Mouse (Mus musculus): ENCODE data around the gene Tmc3. TPM values are rescaled to one million over a fixed set of nuclear protein-coding genes. Genes with fewer than 3 reads are reported as not detected.

Gene Tmc3
- under 1 TPM; 0.12 to 0.17 TPM for total RNA-seq (2021)
- 0.08 and 0.26 TPM in 2 replicates for polyA plus RNA-seq (2012; rRNA removed)
- long read RNA-seq, result 0 reads

DNA sequence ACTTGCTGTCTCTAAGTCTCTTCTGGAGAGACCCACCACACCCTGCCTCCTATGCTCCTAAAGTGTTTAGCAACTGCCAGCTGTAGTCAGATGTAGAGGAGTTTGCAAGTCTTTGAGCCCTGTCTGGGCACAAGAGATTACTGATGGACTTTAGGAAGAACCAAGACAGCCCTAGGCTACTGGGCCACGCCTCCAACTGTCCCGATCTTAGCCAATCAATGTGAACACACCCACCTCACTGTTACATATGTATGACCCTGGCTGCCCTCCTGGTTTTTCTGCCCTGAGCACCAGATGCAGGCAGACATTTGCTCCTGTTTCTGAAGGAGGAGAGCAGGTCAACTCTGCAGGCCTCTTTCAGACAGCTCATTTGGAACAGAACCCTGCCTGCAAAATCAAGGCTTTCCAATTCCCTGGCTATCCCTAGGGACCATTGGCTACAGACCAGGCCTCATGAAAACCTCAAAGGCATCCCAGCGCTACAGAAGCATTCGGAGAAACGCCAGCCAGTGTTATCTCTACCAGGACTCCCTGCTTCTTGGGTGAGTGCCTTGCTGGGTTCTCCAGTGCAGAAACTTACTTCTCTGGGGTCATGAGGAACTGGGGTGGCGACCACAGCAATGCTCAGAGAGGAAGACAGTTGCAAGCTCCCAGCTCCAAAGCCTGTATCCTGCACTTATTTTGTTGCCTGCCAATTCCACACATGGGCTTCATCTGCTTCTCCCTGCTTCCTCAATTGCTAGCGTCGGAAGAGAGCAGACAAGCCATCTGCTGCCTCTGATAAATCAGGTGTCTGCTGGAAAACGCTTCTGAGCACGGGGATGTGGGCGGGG, at the start of gene Tmc3:
TSS of gene Tmc3 (plus strand) at position 289 of the 833 bp plus-strand sequence.
- peak; percentile 31 for DNase-seq

DNA sequence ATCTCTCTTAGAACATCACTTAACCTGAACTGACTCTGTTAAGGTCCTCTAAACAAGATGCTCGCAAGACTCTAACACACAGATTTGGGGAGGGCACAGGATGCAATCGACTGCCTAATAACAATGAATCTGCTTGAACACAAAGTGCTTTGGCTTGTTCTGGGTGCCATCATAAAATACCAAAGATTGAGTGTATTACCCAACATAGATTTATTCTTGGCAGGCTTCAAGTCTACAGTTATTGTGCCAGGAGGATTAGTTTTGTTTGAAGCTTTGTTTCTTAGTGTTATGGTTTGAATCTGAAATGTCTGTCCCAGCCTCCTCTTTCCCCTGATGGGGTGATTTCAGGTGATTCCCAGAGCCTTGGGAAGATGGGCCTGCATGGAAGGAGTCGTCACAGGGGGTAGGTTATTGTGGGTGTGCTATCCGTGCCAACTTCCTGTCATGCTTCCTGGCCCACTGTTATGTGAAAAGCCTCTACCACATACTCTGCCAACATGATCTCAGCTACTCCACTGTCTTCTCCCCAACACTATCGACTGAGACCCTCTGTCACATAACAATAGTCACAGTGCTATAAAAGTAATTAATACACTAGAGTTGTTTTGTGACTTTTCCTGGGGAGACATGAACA, 43.1 kb upstream of the Tmc3 start:
- DNase-seq, result no peak

DNA sequence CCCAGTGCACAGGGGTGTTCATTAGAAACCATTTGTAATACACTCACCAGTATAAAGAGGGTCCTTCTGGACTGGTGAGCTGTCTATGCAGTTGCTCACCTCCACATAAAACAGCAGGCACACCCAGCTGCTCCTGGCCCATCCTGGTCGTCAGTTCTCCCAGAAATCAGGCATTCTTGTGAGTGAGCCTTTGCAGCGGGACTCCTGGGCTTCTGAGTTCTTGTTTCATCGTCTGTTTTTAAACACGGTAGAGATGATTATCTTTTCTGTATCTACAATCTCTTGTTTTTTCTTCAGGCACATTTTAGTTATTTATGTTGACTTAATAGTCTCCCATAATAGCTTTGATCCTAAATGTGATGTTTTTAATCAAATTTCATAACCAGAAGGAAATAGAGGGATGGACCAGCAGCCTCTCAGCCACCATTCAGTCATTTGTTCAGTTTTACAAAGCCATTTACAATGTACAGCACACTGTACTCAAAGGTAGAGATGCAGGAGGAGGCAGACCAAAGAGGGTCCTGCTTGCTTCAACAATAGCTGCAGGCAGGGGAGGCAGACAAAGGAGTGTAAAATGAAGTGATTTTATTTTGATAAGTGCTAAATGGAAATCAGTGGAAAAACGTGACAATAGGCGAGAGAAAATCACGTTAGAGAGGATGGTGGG, 35.9 kb upstream of the Tmc3 start:
- DNase-seq, result no peak

DNA sequence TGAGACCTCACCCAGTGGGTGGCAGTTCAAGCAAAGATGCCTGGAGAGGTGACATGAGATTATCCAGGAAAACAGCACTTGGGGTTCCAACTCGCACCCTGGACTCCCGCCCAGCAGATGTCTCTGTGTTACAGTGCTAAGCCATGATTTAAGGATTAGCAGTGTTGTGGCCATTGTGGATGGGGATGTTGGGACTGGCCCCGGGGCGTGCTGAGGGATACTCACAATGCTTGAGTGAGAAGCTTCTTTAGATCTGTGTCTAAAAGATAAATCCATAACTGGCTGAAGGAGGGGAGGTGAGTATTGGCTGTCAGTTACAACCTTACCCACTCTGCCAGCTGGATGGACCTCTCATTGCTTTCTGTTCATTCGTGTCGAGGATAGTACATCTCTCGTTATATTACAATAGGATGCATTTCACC, 35.4 kb upstream of the Tmc3 start:
- no peak for DNase-seq

DNA sequence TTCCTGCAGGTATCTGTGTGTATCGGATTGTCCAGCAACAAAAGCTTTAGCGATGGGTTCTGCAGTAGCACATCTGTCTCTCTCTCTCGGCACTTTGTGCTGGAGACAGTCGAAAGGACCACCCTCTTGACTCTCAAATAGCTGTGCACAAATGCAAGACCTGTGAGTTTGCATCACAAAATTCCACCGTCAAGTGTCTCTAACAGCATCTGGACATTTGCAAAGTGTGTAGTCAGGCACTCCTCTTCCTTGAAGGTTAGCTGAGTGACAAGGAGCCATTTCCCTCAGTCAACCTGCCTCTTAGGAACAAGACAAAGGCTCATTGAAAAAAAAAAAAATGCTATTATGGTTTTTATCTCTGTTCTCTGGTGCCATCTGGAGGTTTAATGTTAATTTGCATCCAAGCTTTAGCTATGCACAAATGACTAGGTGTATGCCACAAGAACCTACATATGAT, 34.7 kb upstream of the Tmc3 start:
- no peak for DNase-seq

DNA sequence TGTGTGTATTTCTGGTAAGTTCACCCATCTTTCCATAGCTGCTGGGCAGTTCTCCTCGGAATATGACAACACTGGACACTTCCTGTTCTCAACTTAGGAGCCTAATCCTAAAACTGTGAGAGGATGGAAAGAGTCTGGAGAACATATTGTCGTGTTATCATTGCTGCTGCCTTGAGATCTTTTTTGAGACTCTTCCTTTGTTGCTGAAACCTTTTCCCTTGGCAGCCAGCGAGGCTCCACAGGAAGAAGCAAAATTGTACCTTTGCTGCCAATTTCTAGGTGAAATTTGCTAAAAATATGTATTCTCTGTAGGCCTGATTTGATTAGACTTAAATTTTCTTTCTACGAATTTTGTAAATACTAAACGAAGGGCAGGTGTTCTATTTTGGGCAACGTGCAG, 30.2 kb upstream of the Tmc3 start:
- no peak for DNase-seq

DNA sequence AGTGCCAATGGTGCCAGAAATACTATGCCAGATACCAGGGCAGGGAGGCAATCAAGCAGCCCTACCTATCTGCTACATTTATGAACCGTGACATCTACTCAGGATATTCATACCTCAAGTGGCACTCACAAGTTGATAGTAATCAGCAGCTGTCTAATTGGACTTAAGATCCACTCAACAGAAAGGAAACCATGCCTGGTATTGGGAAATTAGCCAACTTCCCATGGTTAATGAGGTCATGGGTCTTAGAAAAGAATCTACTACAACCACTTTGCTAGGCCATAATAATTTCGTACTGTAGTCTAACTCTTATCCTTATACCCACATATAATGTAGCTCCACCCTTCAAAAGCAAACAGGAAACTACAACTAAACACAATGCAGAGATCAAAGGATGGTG, 28.2 kb upstream of the Tmc3 start:
- no peak for DNase-seq

DNA sequence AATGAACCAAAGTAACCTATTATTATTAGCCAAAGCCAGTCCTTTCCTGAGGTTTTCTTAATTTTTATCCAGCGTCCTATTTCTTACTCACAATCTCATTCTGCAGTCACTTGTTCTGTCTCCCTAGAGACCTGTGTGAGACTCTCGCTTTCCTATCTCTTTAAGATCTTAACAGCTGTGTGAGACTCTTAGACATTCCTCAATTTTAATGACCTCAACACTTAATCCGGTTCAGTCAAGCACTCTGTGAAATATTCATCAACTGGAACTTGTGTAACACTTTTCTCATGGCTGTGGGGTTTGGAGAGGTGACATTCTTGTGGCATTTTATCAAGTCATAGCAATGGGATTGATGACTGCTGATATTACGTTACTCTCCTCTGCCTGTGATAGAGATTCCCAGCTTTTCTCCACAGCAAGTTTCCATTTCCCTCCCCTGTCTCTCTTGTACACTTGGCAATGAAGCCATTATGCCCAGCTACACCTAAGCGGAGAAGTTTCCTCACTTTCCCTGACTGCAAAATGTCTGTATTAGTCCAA, 25.9 kb upstream of the Tmc3 start:
- DNase-seq, result no peak

DNA sequence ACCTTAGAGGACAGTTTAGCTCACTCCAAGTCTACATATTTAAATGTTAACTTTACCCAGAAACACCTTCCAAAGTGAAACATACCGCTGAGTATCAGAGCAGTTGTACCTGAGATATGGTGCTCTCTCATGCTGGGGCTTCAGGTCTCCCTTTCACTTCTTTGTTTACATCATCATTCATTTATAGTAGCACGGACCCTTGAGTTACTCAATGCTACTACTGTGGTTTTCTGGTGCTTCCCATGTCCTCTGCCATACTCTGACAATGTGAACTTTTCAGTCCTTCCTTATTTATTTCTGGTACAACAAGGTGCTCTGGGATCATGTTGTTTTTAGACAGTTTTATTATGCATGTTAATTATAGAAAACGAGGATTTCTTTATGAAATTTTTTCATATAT, 25.2 kb upstream of the Tmc3 start:
- DNase-seq, result no peak

DNA sequence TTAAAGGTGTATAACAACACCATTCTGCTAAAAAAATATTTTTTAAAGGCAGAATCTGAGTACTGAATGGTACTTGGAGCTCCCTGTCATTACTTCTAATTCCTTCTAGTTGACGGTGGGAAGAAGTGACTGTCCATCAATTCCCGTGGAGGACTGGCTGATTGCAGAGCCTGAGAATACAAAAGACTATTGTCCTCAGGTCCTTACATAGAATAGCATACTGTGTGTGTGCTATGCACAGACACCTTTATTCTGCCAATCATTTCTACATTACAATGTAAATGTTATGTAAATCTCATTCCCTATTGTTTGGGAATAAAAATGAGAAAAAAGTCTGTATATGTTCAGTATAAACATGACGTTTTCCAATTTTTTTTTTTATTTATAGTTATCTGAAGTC, 22.9 kb upstream of the Tmc3 start:
- DNase-seq, result no peak

DNA sequence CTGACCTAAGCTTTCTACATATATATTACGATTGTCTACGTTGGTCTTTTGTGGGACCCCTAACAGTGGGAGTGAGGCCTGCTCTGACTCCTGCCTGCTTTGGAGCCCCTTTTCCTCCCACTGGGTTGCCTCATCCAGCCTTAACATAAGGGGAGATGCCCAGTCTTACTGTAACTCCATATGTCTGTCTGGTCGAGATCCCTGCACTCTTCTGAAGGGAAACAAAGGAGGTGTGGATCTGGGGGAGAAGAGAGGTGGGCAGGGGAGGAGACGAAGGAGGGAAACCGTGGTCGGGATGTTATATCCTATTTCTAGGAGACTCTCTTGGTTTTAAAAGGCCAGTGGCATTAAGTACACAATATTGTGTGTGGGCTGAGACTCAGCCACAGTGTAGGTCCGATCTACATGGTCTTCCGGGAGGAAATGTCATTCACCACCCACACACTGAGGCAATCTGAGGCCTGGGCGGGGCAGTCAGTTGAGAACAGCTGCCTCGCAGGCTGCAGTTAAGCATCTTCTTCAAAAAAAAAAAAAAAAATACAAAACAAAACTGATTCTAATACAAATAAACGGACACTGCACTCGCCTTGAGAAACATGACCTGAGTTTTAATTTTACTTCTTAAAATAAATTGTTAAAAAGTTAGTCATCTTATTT, 20.0 kb upstream of the Tmc3 start:
- peak; percentile 21 for DNase-seq

DNA sequence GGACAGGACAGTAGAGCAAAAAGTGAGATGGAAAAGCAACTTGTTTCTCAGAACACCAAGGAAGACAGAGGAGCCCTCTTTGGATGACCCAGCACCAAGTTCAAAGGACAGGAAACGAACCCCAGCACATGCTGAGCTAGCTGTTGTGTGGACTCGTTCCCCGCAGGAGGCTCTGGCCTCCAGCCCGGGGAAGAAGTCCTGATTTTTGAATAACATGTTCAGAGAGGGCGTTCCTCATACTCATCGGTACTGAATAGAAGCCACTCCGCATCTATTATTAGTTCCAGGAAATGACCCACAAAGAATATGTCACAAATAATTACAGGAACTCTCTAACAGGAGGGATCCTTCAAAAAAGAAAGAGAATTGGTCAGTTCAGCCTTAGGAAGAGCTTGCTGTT, 18.8 kb upstream of the Tmc3 start:
- peak; percentile 22 for DNase-seq

DNA sequence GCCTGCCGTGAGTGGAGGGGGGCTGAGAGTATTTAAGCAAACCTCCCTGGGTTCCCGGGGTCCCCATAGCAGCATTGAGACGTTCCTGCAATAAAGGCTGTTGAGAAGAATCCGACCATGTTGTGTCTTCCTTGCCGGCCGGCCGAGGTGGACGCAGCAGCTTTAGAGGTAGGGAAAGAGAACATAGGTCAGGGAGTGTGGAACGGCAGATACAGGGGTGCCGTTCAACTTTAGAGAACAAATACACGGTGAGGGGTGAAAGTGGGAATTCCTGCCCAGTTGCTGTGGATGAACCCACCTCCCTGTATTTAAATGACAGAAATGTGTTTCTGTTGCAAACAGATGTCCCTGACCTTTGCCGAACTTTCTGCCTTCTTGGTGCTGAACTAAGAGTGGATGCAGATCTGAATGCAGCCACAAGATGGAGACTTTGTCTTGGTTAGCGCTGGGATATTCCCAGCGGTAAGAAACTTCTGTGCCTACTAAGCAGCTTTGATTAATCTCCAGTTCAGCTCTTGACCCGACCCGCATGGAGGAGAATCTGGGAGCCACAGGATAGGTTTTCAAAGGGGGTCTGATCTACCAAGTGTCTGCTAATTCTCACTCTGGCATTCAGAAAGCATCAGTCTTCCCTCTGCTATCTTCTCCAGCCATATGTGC, 16.8 kb upstream of the Tmc3 start:
- peak; percentile 41 for DNase-seq

DNA sequence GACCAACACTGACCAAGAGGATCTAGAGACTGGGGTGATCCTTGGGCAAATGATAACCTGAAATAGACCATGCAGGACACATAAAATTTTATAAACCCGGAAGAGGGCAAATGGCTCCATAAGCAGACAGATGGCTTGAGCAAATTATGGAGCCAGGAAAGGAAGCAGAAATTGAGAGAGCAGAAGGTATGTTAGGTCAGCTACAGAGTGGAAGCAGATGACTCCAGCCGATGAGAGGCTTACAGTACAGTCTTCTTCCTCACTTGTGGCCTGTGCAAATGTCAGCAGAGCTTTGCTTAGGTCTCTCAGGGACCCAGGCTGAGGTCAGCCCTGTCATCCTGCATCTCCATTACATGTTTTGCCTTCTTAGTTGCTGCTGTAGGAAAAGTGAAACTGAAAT, 15.9 kb upstream of the Tmc3 start:
- no peak for DNase-seq

DNA sequence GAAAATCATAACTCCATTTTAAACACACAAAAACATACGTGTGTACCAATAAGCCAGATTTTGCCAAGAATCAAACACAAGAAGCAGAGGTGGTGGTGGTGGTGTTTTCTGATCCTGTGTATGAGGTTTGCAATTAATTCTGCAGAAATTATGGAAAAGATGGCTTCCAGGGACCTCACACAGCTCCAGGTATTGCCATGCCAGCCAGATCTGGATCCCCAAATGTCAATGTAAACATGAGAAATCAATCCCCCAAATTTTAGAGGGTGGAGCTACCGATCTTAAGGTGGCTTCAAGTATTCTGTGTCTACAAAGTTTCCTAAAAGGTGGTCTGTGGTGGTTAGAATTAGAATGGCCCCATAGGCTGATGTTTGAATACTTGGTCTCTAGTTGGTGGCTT, 15.3 kb upstream of the Tmc3 start:
- DNase-seq, result no peak

DNA sequence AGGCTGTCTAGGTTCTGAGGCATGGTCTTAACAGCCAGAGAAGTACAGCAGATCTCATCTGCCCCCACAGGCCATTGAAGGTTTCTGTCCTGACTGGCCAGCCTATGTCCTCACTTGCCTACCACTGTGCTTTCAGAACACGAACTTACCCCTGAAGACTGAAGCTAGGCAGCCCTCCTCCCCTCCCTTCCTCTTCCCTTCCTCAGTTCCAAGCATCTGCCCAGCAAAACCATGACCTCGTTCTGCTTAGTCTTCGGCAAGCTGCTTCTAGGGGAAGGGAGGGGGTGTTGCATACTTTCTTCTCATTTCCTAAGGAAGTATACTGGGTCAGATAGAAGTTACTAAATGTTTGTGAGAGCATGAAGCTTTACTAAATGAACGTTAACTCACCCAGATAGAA, 13.7 kb upstream of the Tmc3 start:
- no peak for DNase-seq

DNA sequence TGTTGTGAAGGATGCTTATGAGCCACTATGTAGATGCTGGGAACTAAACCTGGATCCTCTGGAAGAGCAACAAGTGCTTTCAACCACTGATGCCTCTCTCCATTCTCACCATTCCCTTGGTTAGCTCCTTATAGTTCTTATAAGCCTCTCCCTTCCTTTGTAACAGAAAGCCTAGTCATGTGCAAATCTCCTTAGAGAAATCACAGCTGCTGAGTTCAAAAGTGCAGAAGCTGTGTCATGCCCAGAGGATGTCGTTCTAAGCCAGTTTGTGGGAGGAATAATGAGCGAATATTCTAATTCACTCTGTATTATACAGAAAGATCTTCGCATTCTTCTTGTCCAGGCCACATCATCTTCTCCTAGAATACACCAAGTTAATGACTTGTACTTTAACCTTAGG, 12.8 kb upstream of the Tmc3 start:
- no peak for DNase-seq

DNA sequence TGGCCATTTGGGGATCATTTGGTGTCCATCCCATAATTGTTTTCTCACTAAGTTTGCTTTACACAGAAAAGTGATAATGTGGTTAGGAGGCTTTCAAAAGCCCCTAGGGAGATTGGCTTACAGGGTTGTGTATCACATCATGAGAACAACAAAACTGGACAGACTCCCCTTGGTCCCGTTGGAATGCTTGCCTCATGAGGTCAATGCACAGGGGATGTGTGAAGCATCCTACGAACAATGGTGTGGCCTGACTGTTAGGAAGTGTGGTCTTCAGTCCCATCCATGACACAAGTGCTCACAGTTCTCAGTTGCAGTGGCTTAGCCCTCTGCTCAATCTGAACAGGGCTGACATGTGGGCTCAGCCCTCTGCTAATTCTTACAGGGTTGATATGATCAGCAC, 12.3 kb upstream of the Tmc3 start:
- DNase-seq, result no peak

DNA sequence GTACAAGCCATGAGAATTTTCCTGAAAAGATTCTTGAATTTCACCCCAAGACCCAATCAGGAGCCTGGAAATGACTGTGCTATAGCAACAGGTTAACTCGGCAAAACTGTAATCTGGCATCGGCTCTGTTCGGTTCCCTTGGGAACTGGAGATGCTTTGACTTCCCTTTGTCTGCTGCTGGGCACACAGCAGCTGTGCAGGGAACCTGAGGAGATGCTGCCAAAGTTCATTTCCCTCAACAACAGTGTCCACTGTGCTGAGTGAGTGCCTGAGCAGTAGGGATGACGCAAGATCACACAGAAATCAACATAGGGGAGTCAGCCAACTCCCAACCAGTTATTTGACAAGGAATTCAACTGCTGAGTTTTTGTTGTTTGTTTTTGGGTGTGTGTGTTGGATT, 3.8 kb upstream of the Tmc3 start:
- DNase-seq, result no peak

DNA sequence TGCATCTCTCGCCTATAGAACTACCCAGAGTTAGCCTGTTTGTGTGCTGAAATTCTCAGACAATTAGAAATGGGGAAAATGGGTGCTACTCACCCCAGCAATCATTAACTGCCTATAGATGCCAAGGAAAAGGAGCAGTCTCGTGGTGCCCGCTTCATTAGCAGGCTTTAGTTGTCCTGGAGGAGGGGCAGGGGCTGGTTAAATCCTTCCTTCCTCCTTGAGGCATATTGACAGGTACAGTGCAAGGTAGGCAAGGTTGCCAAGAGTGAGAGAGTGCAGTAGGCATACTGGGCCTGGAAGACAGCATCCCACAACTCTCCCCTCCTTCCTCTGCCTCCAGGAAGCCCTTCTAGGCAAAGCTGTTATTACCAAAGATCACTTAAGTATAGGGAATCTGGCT, 9.3 kb downstream of the Tmc3 start:
- DNase-seq, result no peak

DNA sequence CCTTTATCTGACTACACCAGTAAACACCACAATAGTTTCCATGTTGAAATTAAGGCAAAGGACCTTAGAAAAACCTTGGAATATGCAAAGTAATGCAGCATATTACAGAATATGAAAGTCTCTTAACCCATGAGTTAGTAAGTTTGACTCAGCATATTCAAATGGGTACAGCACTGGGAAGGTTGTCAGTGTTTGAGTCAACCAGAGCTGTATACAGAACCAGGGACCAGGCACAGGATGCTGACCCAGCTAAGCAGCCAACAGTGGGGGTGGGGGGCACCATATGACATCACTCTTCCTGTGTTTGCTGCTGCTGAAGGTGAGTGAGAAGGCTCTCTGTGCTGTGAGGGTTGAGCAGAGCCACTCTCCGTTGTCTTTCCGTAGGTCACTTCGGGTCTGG, 12.3 kb downstream of the Tmc3 start:
- DNase-seq, result no peak
